Mouse (Mus musculus) heart, adult 8-10 months (tissue): ENCODE measurements around the gene Frmd6. TPM values are rescaled to one million over a fixed set of nuclear protein-coding genes. Genes with fewer than 3 reads are reported as not detected.

ENCODE experiments used
- DNase-seq: peaks from one replicate; pipeline ENCODE4 v3.0.0; 2022; ENCODE audit warnings: low spot score
- total RNA-seq, 4 experiments: library from RNA; stranded (reverse); gene quantifications; 2 replicates each; pipeline ENCODE4 v1.2.4; 2022

The Frmd6 gene
- total RNA-seq, 4 experiments from 2014 or later, result 28.6 to 35.3 (median 32.5) TPM

GRCm38 (mm10) chr12:70897434-70897833, 72.1 kb downstream of the Frmd6 start:
- no peak for DNase-seq

GRCm38 (mm10) chr12:70898450-70898849, 73.1 kb downstream of the Frmd6 start:
- no peak for DNase-seq

- DNase-seq, result no peak
Observed at GRCm38 (mm10) chr12:70904471-70904870, 79.2 kb downstream of the Frmd6 start.

- DNase-seq, result peak; percentile 68
Observed at GRCm38 (mm10) chr12:70906867-70907266, 81.6 kb downstream of the Frmd6 start.

GRCm38 (mm10) chr12:70907651-70908050, 82.3 kb downstream of the Frmd6 start:
- no peak for DNase-seq

- no peak for DNase-seq
Observed at GRCm38 (mm10) chr12:70908076-70908475, 82.8 kb downstream of the Frmd6 start.

- DNase-seq, result peak; percentile 86
Observed at GRCm38 (mm10) chr12:70910241-70910720, 85.0 kb downstream of the Frmd6 start.

GRCm38 (mm10) chr12:70911029-70911428, 85.7 kb downstream of the Frmd6 start:
- DNase-seq, result peak; percentile 83

- no peak for DNase-seq
Observed at GRCm38 (mm10) chr12:70911676-70912379, 86.5 kb downstream of the Frmd6 start.

GRCm38 (mm10) chr12:70913429-70913828, 88.1 kb downstream of the Frmd6 start:
- peak; percentile 72 for DNase-seq

- no peak for DNase-seq
Observed at GRCm38 (mm10) chr12:70914387-70914786, 89.1 kb downstream of the Frmd6 start.

- no peak for DNase-seq
Observed at GRCm38 (mm10) chr12:70929781-70930180, 104.5 kb downstream of the Frmd6 start.

- peak; percentile 13 for DNase-seq
Observed at GRCm38 (mm10) chr12:70937150-70937549, 111.8 kb downstream of the Frmd6 start.

- DNase-seq, result peak; percentile 90
Observed at GRCm38 (mm10) chr12:70937571-70938384, 112.5 kb downstream of the Frmd6 start, which contains the start of gene Actr10. Actr10 (plus strand) TSS chr12:70937857.

- DNase-seq, result no peak
Observed at GRCm38 (mm10) chr12:70940806-70941205, 115.5 kb downstream of the Frmd6 start.

GRCm38 (mm10) chr12:70944181-70944580, 118.9 kb downstream of the Frmd6 start:
- peak; percentile 17 for DNase-seq

- no peak for DNase-seq
Observed at GRCm38 (mm10) chr12:70946585-70947256, 121.4 kb downstream of the Frmd6 start.

Other genes starting within 250 kb of the Frmd6 start
- gene Actr10, start 112.3 kb downstream of the Frmd6 start, total RNA-seq, result 100 to 1,000 TPM; 120 to 137 (median 129) TPM
- 100 to 1,000 TPM; 168 to 195 (median 176) TPM for gene Psma3, start 149.1 kb downstream of the Frmd6 start, total RNA-seq
- gene Arid4a, start 190.5 kb downstream of the Frmd6 start, total RNA-seq, result 10 to 100 TPM; 11.1 to 15.3 (median 13.1) TPM